Mouse (Mus musculus): ENCODE measurements at regions not wholly inside any gene's neighbourhood (a gene's known extent, or its start where the extent isn't known, plus 50 kb on each side); places are given as distances from the start of the nearest gene placed in this dataset.

- intact Hi-C loops (cut with DNase I): no loop called here
- DNase-seq (ENCODE audit: low spot score in 2 of 2): no peak
Observed at GRCm38 (mm10) chr4:95178467-95178866, 126.4 kb upstream of the Jun start.

GRCm38 (mm10) chr4:95178900-95179299 is 126.9 kb upstream of the Jun start:
- intact Hi-C loops (cut with DNase I): no loop called here
- DNase-seq (ENCODE audit: low spot score in 2 of 2): peak; percentile 54 to 66

GRCm38 (mm10) chr4:95180446-95180845 is 128.4 kb upstream of the Jun start:
- DNase-seq (ENCODE audit: low spot score in 2 of 2): no peak

GRCm38 (mm10) chr4:95180999-95181398 is 129.0 kb upstream of the Jun start:
- intact Hi-C loops (cut with DNase I): no loop called here

More at GRCm38 (mm10) chr4:95180446-95180845, 128.4 kb upstream of the Jun start:
- intact Hi-C loops (cut with DNase I): no loop called here

GRCm38 (mm10) chr4:95184180-95184579 is 132.2 kb upstream of the Jun start:
- no peak for DNase-seq (ENCODE audit: low spot score in 2 of 2)
- intact Hi-C loops (cut with DNase I): no loop called here

More at GRCm38 (mm10) chr4:95180999-95181398, 129.0 kb upstream of the Jun start:
- DNase-seq (ENCODE audit: low spot score in 2 of 2): no peak

GRCm38 (mm10) chr4:95185113-95185915 is 133.3 kb upstream of the Jun start:
- DNase-seq (ENCODE audit: low spot score in 2 of 2): no peak
- intact Hi-C loops (cut with DNase I): no loop called here

- intact Hi-C loops (cut with DNase I): no loop called here
Observed at GRCm38 (mm10) chr4:95185916-95186200, 133.8 kb upstream of the Jun start.

GRCm38 (mm10) chr4:95188107-95188506 is 136.1 kb upstream of the Jun start:
- DNase-seq (ENCODE audit: low spot score in 2 of 2): peak in 1 of 2 experiments; percentile 40
- intact Hi-C loops (cut with DNase I): no loop called here

More at GRCm38 (mm10) chr4:95185916-95186200, 133.8 kb upstream of the Jun start:
- DNase-seq (ENCODE audit: low spot score in 2 of 2): no peak

- DNase-seq (ENCODE audit: low spot score in 2 of 2): no peak
- intact Hi-C loops (cut with DNase I): no loop called here
Observed at GRCm38 (mm10) chr4:95191654-95192406, 139.8 kb upstream of the Jun start.

- no peak for DNase-seq (ENCODE audit: low spot score in 2 of 2)
- intact Hi-C loops (cut with DNase I): no loop called here
Observed at GRCm38 (mm10) chr4:95192562-95192961, 140.5 kb upstream of the Jun start.

- intact Hi-C loops (cut with DNase I): no loop called here
- peak in 1 of 2 experiments; percentile 23 for DNase-seq (ENCODE audit: low spot score in 2 of 2)
Observed at GRCm38 (mm10) chr4:95193028-95193427, 141.0 kb upstream of the Jun start.

GRCm38 (mm10) chr4:95193473-95193872 is 141.5 kb upstream of the Jun start:
- no peak for DNase-seq (ENCODE audit: low spot score in 2 of 2)
- intact Hi-C loops (cut with DNase I): no loop called here

GRCm38 (mm10) chr4:95194621-95195455 is 142.8 kb upstream of the Jun start:
- intact Hi-C loops (cut with DNase I): no loop called here
- DNase-seq (ENCODE audit: low spot score in 2 of 2): no peak

GRCm38 (mm10) chr4:95196106-95196505 is 144.1 kb upstream of the Jun start:
- intact Hi-C loops (cut with DNase I): no loop called here
- DNase-seq (ENCODE audit: low spot score in 2 of 2): no peak

- intact Hi-C loops (cut with DNase I): no loop called here
- DNase-seq (ENCODE audit: low spot score in 2 of 2): peak; percentile 30 to 56
Observed at GRCm38 (mm10) chr4:95197077-95197711, 145.2 kb upstream of the Jun start.

GRCm38 (mm10) chr4:95199394-95199793 is 147.4 kb upstream of the Jun start:
- intact Hi-C loops (cut with DNase I): no loop called here
- DNase-seq (ENCODE audit: low spot score in 2 of 2): no peak

- intact Hi-C loops (cut with DNase I): no loop called here
- no peak for DNase-seq (ENCODE audit: low spot score in 2 of 2)
Observed at GRCm38 (mm10) chr4:95200130-95200529, 148.1 kb upstream of the Jun start.

GRCm38 (mm10) chr4:95202478-95202877 is 150.5 kb upstream of the Jun start:
- intact Hi-C loops (cut with DNase I): no loop called here
- DNase-seq (ENCODE audit: low spot score in 2 of 2): no peak

- no peak for DNase-seq (ENCODE audit: low spot score in 2 of 2)
- intact Hi-C loops (cut with DNase I): no loop called here
Observed at GRCm38 (mm10) chr4:95203577-95203976, 151.6 kb upstream of the Jun start.

- intact Hi-C loops (cut with DNase I): no loop called here
- DNase-seq (ENCODE audit: low spot score in 2 of 2): no peak
Observed at GRCm38 (mm10) chr4:95205372-95205771, 153.3 kb upstream of the Jun start.

Data from left cerebral cortex, postnatal 25 days (tissue).